Mouse (Mus musculus) C2C12 (cell line): Measurements from ENCODE around the gene Gm6169.

ENCODE experiments used
- CEBPB ChIP-seq: IDR thresholded peaks from one replicate; pipeline ENCODE4 v1.6.1; 2011; ENCODE audit warnings: low read depth, mild to moderate bottlenecking, control low read depth, moderate library complexity
- CTCF ChIP-seq: IDR thresholded peaks from one replicate; pipeline ENCODE4 v1.5.1; 2011; ENCODE audit not compliant: control insufficient read depth, insufficient read depth, insufficient read length
- FOSL1 ChIP-seq: IDR thresholded peaks from one replicate; pipeline ENCODE4 v1.8.0; 2011; ENCODE audit warnings: mild to moderate bottlenecking, low read length; ENCODE audit not compliant: poor library complexity, insufficient read depth, severe bottlenecking
- MYOD1 ChIP-seq: IDR thresholded peaks from one replicate; pipeline ENCODE4 v1.6.1; 2011; ENCODE audit warnings: low read depth; ENCODE audit not compliant: control insufficient read depth, insufficient read length
- MYOG ChIP-seq: IDR thresholded peaks from one replicate; pipeline ENCODE4 v1.6.1; 2011; ENCODE audit not compliant: control insufficient read depth, insufficient read length; ENCODE audit errors: extremely low read depth
- USF1 ChIP-seq: IDR thresholded peaks from one replicate; pipeline ENCODE4 v1.6.1; 2011; ENCODE audit warnings: low read depth, mild to moderate bottlenecking, control low read depth, moderate library complexity

DNA sequence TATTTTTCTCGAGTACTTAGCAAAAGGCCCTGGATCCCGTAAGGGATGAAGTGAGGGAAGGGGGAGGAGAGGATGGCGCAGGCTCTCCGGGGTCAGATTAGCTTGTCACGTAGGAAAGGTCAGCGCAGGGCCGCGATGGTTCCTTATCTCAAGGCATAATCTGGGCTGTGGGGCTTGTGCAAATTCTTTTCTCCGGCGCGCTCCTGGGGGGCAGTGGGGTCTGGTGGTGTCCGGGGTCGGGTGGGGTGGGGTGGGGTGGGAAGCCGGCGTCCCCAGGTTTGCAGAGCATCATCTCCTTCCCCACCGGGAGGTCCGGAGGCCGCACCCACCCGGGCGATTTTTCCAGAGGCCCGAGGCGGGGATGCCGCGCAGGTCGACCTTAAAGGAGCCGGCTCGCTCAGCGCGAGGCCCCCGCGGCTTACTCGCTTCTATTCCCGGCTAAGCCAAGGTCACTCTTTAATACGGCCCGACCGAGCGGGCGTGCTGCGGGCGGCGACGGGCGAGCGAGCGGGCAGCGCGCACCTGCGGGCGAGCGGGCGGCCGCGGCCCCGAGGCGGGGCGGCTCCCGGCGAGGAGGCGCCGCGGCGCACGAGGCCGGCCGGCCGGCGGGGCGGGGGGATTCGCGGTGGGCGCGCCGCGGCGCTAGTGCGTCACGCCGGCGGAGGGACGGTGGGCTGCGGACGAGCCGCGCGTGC lies 28.0 kb downstream of the Gm6169 start:
- no peak for TF ChIP-seq CTCF
- no peak for TF ChIP-seq USF1
- TF ChIP-seq MYOG = no peak
- no peak for TF ChIP-seq CEBPB
- TF ChIP-seq MYOD1 = no peak
- TF ChIP-seq FOSL1 = no peak
